Mouse (Mus musculus): ENCODE measurements around the gene Rtn4rl1.

GRCm38 (mm10) chr11:75282496-75283120 is 89.0 kb downstream of the Rtn4rl1 start:
- no peak for TF ChIP-seq CTCF (IDR thresholded peaks at IDR 0.05; ENCODE audit: low read depth)
- no peak for TF ChIP-seq EP300 (optimal IDR thresholded peaks at IDR 0.05)

Measured in stomach, postnatal 0 days (tissue).